Mouse (Mus musculus) thymus, adult 2 months (tissue): ENCODE data around the gene Frg2f1.

Experiments
- CTCF ChIP-seq: fragments of 200-500 bp; IDR thresholded peaks from 2 replicates; pipeline ENCODE4 v1.5.1; 2012; ENCODE audit warnings: mild to moderate bottlenecking, control low read depth, low read length, moderate library complexity, borderline replicate concordance; ENCODE audit not compliant: control insufficient read depth, poor library complexity, insufficient read depth; ENCODE audit errors: extremely low read depth
- POLR2A ChIP-seq: fragments of 200-500 bp; IDR thresholded peaks from 2 replicates; pipeline ENCODE4 v1.6.1; 2012; ENCODE audit warnings: mild to moderate bottlenecking, low read length, control low read depth, moderate library complexity; ENCODE audit not compliant: control insufficient read depth, poor library complexity, insufficient read depth; ENCODE audit errors: extremely low read depth

- TF ChIP-seq POLR2A (no peak), CTCF (no peak)
Measured at GRCm38 (mm10) chr4:119555466-119555865, 16.1 kb upstream of the Frg2f1 start.
